Mouse (Mus musculus) lung, postnatal 0 days (tissue): ENCODE measurements around the gene Sae1.

ENCODE experiments used
- CTCF ChIP-seq: IDR thresholded peaks from 2 replicates; pipeline ENCODE4 v1.5.1; 2016; ENCODE audit warnings: antibody characterized with exemption, mild to moderate bottlenecking
- EP300 ChIP-seq: IDR thresholded peaks from 2 replicates; pipeline ENCODE4 v1.6.1; 2016; ENCODE audit warnings: antibody characterized with exemption, mild to moderate bottlenecking, control low read depth

GRCm38 (mm10) chr7:16297616-16298015 is 90.0 kb downstream of the Sae1 start:
- TF ChIP-seq CTCF = no peak
- no peak for TF ChIP-seq EP300
